Mouse (Mus musculus) cerebellum, adult 9-10 months (tissue): ENCODE data around the gene Pbdc1.
"Not testable (repeated sequence)": the region's sequence is repeated elsewhere in the genome, so short reads cannot be mapped to it uniquely, and the experiment has no call there.

Experiments used
- DNase-seq: peaks from one replicate; pipeline ENCODE4 v3.0.0; 2022

Pbdc1 gene

GRCm38 (mm10) chrX:105079615-105080092 is at the start of gene Pbdc1:
TSS of gene Pbdc1 (plus strand) at chrX:105079756.
- peak; percentile 94 for DNase-seq

DNA sequence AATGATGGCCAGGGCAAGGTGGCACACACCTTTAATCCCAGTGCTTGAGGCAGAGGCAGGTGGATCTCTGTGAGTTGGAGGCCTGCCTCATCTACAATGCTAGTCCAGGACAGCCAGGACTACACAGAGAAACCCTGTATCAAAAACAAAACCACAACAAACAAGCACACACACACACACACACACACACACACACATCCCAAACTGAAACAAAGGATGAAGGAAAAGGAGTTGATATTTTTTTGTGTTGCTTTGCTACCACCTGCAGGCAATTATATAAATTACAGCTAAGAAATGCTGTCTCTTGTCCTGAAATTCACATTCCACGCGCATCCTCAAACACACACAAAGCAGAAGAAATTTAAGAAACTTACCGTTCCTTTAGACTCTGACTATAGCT is 41.9 kb upstream of the Pbdc1 start:
- DNase-seq: peak; percentile 11

GRCm38 (mm10) chrX:105064294-105064693 is 15.3 kb upstream of the Pbdc1 start:
- DNase-seq: no peak

- no peak for DNase-seq
These were observed 14.8 kb upstream of the Pbdc1 start for GRCm38 (mm10) chrX:105064801-105065200.

DNA sequence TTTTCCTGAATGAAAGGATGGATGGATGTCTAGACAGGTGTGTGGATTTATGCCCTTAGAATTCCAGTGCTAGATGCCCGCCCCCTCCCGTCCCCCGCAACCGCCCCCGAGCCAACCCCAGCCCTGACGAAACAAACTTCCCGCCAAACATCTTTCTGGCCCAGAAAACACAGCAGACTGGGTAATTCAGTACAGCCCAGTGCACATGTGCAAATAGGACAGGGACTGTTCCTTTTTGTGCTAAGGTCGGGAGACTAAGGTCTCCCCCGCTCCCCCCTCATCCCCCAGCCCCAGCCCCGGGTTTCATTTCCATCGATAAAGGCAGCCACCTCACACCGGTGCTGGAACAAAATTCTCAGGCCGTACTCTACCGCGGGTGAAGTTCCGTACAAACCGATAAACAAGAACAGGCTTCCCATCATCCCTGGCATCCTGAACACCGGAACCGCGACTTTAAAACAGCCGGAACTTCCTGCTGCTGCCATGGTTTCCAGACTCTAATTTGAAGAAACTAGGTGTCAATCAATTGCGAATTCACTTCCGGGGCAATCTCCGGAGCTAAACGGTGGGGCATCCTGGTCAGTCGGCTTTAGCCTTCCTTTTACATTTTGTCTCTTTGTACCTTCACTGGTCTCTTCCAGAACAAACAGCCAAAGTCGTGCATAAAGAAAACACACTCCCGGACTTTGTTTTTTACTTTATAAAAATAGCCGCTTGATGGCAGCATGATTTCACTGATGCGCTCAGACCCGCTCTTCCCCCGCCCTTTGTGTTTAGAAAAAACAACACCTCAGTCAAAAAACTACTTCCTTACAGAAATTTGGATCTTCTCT is 9.7 kb upstream of the Pbdc1 start:
- peak; percentile 93 for DNase-seq

- no peak for DNase-seq
These were observed 405 bp upstream of the Pbdc1 start for GRCm38 (mm10) chrX:105079151-105079550.

GRCm38 (mm10) chrX:105080096-105080495 is 540 bp downstream of the Pbdc1 start:
- DNase-seq: no peak

DNA sequence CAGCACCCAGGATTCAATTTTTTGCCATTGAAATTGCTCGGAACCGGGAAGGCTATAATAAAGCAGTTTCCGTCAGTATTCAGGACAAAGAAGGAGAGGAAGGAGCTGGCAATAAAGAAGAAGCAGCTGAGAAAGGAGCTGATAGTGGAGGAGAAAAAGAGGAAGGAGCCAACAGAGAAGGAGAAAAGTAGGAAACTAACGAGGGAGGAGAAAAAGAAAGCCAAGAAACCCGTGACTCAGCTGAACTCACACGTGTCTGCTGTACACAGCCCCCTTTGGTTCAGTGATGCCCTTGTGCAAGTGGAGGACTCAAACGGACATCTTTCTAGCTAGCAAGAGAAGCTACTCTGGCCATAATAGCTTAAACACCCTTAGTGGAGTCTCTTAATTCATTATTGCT is 3.5 kb downstream of the Pbdc1 start:
- not testable (repeated sequence) for DNase-seq

GRCm38 (mm10) chrX:105104175-105104574 is 24.6 kb downstream of the Pbdc1 start:
- DNase-seq: peak; percentile 66

GRCm38 (mm10) chrX:105114994-105115393 is 35.4 kb downstream of the Pbdc1 start:
- DNase-seq: no peak

DNA sequence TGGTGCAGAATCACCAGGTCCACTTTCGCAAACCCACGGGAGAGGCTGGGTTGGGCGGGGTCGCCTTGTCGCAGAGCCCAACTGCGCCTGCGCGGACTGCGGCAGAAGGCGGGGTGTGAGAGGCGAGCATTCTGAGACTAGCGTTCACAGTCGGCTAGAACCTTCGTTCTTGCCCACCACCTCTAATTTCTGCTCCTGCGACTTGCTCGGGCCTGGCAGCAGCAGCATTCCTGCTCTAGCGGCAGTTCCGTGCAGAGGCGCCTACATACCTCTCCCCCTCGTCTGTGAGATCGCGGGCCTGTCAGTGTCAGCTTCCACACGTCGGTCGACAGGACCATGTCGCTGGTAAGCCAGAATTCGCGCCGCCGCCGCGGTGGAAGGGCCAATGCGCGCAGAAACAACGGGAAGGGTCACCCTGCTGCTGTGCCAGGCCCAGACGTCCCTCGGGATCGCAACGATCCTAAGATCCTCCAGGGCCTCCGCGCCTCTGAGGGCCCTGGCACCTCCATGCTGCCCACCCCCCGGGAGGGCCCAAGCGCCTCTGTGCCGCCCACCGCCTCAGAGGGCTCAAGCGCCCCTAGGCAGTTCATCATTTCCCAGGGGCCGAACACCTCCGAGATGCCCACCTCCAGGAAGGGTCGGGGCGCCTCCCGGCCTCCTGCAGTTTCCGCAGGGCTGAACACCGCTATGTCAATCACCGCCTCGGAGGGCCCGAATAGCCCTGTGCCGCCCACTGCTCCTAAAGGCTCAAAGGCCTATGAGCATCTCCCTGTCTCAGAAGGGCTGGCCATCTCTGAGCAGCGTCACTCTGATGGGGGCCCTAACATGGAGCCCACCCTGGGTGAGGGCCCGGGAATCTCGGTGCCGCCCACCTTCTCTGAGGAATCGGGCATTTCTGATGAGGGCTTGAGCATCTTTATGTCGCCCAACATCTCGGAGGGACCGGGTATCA is 41.0 kb downstream of the Pbdc1 start, which contains the start of gene Magee1:
Gene Magee1, plus strand, starts transcription at position 104 of the 952 bp plus-strand sequence.
- DNase-seq: peak; percentile 92

- DNase-seq: peak; percentile 83
These were observed 41.8 kb downstream of the Pbdc1 start for GRCm38 (mm10) chrX:105121227-105121865.

DNA sequence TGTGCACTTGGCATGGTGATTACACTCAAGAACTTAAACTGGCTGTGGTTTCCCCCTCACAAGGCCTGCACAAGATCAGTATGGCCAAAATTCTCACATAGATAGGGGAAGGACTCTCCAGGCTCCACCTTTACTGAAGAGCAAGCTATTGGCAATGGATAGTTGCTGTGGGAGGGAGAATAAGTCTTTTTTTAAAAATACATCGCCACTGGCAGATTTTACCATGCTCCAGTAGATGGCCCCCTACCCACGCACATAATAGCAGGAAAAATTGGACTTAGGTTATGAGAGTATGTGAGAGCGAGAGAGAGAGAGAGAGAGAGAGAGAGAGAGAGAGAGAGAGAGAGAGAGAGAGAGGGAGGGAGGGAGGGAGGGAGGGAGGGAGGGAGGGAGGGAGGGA is 45.3 kb downstream of the Pbdc1 start:
- DNase-seq: no peak

DNA sequence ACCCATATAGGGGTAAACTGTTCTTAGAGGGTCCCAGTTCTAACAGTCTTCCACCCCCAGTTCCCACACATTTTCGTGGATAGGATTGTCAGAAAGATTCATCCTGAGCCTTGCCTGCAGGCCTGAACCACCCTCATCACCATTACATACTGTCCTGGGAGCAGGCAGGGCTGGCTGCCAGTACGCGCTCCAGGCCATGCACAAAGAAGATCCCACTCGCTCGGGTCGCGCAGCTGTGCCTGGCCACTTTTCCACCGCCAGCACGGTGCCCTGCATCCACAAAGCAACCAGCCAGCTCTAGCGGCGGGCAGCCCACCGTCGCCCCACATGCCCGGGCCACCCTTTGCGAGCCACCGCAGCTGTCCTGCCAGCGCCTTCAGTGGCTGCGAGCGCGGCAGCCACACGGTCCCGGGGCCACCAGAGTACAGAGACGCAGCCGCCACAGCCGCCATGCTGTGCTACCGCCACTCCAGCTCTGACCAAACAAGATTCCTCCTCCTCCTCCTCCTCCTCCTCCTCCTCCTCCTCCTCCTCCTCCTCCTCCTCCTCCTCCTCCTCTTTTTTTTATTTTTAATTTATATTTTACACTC is 72.4 kb downstream of the Pbdc1 start:
- no peak for DNase-seq

DNA sequence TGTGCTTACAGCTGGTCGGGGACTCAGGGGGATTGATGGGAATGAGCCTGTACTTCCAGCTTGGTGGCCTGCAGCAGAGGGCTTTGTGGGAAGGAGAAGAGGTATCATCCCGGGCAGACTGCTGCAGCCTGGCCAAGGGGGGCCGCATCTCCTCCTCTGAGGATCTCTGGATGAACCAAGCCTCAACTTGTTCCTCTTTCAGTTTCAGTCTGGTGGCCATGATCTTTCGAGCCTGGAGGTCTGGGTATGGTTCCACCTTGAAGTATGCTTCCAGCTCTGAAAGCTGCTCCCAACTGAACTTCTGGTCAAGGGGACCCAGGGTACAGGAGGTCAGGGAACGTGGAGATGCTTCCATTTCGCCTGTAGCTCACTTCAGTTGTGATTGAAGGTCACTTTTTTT is 85.5 kb downstream of the Pbdc1 start:
- DNase-seq: not testable (repeated sequence)
